ENCODE assay signal across 10 mouse cellular contexts in the genomic region with DNA sequence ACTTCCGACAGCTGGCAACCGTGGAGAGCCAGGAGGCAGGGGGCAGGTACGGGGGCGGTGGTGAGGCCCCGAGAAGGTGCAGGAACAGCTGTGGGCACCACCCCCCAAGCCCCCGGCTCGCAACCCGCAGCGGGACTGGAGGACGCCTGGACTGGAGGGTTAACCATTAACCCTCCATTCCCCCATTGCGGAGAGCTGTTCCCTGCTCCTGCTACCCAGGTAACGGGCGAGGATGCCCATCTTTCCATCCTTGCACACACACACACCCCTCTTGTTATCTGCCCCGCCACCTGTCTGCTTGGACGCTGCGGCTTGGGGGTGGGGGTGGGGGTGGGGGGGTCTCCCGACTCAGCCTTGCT. TPM values are rescaled to one million over a fixed set of nuclear protein-coding genes. Genes with fewer than 3 reads are reported as not detected.
DNase-seq lines count a peak whose midpoint lies in the region; ATAC-seq and TF ChIP-seq lines count a peak whose summit lies in the region.
"Had no signal": no experiment of that assay in that cellular context is flagged by ENCODE, and none has a peak within 500 bp of the region (broad histone marks: within the 10 kb centered on the region; RNA-seq: fewer than 3 reads in every experiment).

No protein-coding gene starts in this region.

- no peak for TF ChIP-seq CTCF in layer of hippocampus, adult 2 months (conservative IDR thresholded peaks at IDR 0.05)
- TF ChIP-seq CTCF in thymus, adult 2 months (IDR thresholded peaks at IDR 0.05; ENCODE audit: borderline replicate concordance, control insufficient read depth, extremely low read depth, insufficient read depth, low read length, poor library complexity): no peak

- no peak overlapping the region for H3K9ac ChIP-seq in forebrain, embryonic 15.5 days (replicated peaks)
- 0 out of 2 replicates have a peak overlapping the region, but pooled peaks have one; percentile 3 for H3K9ac ChIP-seq in limb, embryonic 12.5 days (replicated peaks)
- peak overlapping the region; percentile 60 for H3K9ac ChIP-seq in neural tube, embryonic 15.5 days (replicated peaks)

- WGBS in forebrain, embryonic 15.5 days: 2% methylated on average over 17 of the region's 17 CpGs
- WGBS in limb, embryonic 12.5 days: 3% methylated on average over 15 of the region's 17 CpGs
- under 1% methylated on average over 17 of the region's 17 CpGs for whole genome bisulfite sequencing in neural tube, embryonic 15.5 days
- 9% methylated on average over 17 of the region's 17 CpGs for WGBS in thymus, adult 2 months

- H3K27ac ChIP-seq in layer of hippocampus, adult 2 months: no peak overlapping the region
- H3K27ac ChIP-seq in forebrain, embryonic 15.5 days (replicated peaks): no peak overlapping the region
- no peak overlapping the region for H3K27ac ChIP-seq in limb, embryonic 12.5 days
- peak overlapping the region; percentile 81 for H3K27ac ChIP-seq in neural tube, embryonic 15.5 days (replicated peaks)
- no peak overlapping the region for H3K27ac ChIP-seq in thymus, adult 2 months (ENCODE audit: control insufficient read depth, insufficient read depth, low read length)

- H3K4me2 ChIP-seq in forebrain, embryonic 15.5 days (replicated peaks): peak overlapping the region; percentile 98
- H3K4me2 ChIP-seq in limb, embryonic 12.5 days: peak overlapping the region; percentile 89
- peak overlapping the region; percentile 84 for H3K4me2 ChIP-seq in neural tube, embryonic 15.5 days

- H3K9me3 ChIP-seq in forebrain, embryonic 15.5 days: no peaks in the 10 kb centered on the region
- no peaks in the 10 kb centered on the region for H3K9me3 ChIP-seq in limb, embryonic 12.5 days
- H3K9me3 ChIP-seq in neural tube, embryonic 15.5 days (replicated peaks): no peaks in the 10 kb centered on the region

- H3K4me1 ChIP-seq in forebrain, embryonic 15.5 days: peaks cover 23% of the 10 kb centered on the region
- peaks cover 21% of the 10 kb centered on the region for H3K4me1 ChIP-seq in limb, embryonic 12.5 days (replicated peaks)
- H3K4me1 ChIP-seq in neural tube, embryonic 15.5 days: peaks cover 25% of the 10 kb centered on the region
- no peaks in the 10 kb centered on the region for H3K4me1 ChIP-seq in thymus, adult 2 months (replicated peaks; ENCODE audit: control insufficient read depth, insufficient read depth, low read length)

- DNase-seq in layer of hippocampus, adult 2 months (ENCODE audit: low spot score in 2 of 2): no peak
- no peak for DNase-seq in layer of hippocampus, adult 18-20 months (ENCODE audit: low spot score in 2 of 2)
- no peak for DNase-seq in right cerebral cortex, postnatal 4 days
- DNase-seq in thymus, adult 2 months: no peak

- ATAC-seq in forebrain, embryonic 15.5 days (replicated peaks): 0 out of 2 replicates have a peak, but pooled peaks have one; percentile 3
- no peak for ATAC-seq in limb, embryonic 12.5 days (ENCODE audit: insufficient number of reproducible peaks, insufficient read depth, low FRiP score, low TSS enrichment, low read depth)
- peak; percentile 4 for ATAC-seq in neural tube, embryonic 15.5 days (ENCODE audit: low FRiP score)
- no peak for ATAC-seq in granulocyte monocyte progenitor cell, adult 5-6 weeks (replicated peaks; ENCODE audit: poor library complexity, severe bottlenecking)

- H3K27me3 ChIP-seq in forebrain, embryonic 15.5 days: peaks cover 51% of the 10 kb centered on the region
- H3K27me3 ChIP-seq in limb, embryonic 12.5 days: peaks cover 80% of the 10 kb centered on the region
- peaks cover 61% of the 10 kb centered on the region for H3K27me3 ChIP-seq in neural tube, embryonic 15.5 days (replicated peaks)
- H3K27me3 ChIP-seq in thymus, adult 2 months (ENCODE audit: control insufficient read depth, insufficient read depth, low read length): peaks cover 28% of the 10 kb centered on the region

- peak overlapping the region; percentile 65 for H3K4me3 ChIP-seq in layer of hippocampus, adult 2 months
- peak overlapping the region; percentile 61 for H3K4me3 ChIP-seq in forebrain, embryonic 15.5 days
- H3K4me3 ChIP-seq in limb, embryonic 12.5 days (replicated peaks): peak overlapping the region; percentile 54
- H3K4me3 ChIP-seq in neural tube, embryonic 15.5 days (replicated peaks): peak overlapping the region; percentile 57
- H3K4me3 ChIP-seq in thymus, adult 2 months (ENCODE audit: control insufficient read depth, insufficient read depth, low read length): no peak overlapping the region

- TF ChIP-seq POLR2A in thymus, adult 2 months (IDR thresholded peaks at IDR 0.05; ENCODE audit: control insufficient read depth, extremely low read depth, insufficient read depth, low read length, poor library complexity): no peak

- H3K36me3 ChIP-seq in forebrain, embryonic 15.5 days: no peaks in the 10 kb centered on the region
- no peaks in the 10 kb centered on the region for H3K36me3 ChIP-seq in limb, embryonic 12.5 days
- no peaks in the 10 kb centered on the region; the same call in 1 of the 2 replicates for H3K36me3 ChIP-seq in neural tube, embryonic 15.5 days
- H3K36me3 ChIP-seq in thymus, adult 2 months (ENCODE audit: control insufficient read depth, insufficient read depth, low read length): no peaks in the 10 kb centered on the region

RNA-seq across cellular contexts. Expression of a gene that starts 1.4 kb away (rescaled TPM):
- total RNA-seq in layer of hippocampus, adult 2 months (2021): 10 to 100 TPM; 25.2 to 27.2 TPM
- 10 to 100 TPM; 21.2 to 23.7 TPM for total RNA-seq in layer of hippocampus, adult 18-20 months (2021)
- 4.3 and 5.3 TPM in 2 replicates for polyA plus RNA-seq in forebrain, embryonic 15.5 days (2015; fragmentation: Nextera tagmentation; extraction: Ambion mirVana)
- polyA plus RNA-seq in limb, embryonic 12.5 days (2016; fragmentation: Nextera tagmentation; extraction: Ambion mirVana): 0.93 and 1.2 TPM in 2 replicates
- 38.1 and 48.0 TPM in 2 replicates for polyA plus RNA-seq in neural tube, embryonic 15.5 days (2015; fragmentation: Nextera tagmentation; extraction: Ambion mirVana)
- polyA plus RNA-seq in thymus, adult 2 months (2012; rRNA removed): 0.03 and 0.15 TPM in 2 replicates
- not detected in 2 replicates for total RNA-seq in granulocyte monocyte progenitor cell, adult 5-6 weeks (2014; fragmentation: Nextera tagmentation)
- not detected in 2 replicates for total RNA-seq in granulocyte monocyte progenitor cell, adult 5-6 weeks (2017)
- total RNA-seq: common myeloid progenitor, adult 5-6 weeks had no signal

RNA-seq across cellular contexts. Expression of a gene that starts 20.7 kb away (rescaled TPM):
- 1 to 10 TPM; 2.4 to 3.2 TPM for total RNA-seq in layer of hippocampus, adult 2 months (2021)
- 1 to 10 TPM; 2.4 to 2.8 TPM for total RNA-seq in layer of hippocampus, adult 18-20 months (2021)
- 16.3 and 18.9 TPM in 2 replicates for polyA plus RNA-seq in forebrain, embryonic 15.5 days (2015; fragmentation: Nextera tagmentation; extraction: Ambion mirVana)
- polyA plus RNA-seq in limb, embryonic 12.5 days (2016; fragmentation: Nextera tagmentation; extraction: Ambion mirVana): 32.7 and 36.6 TPM in 2 replicates
- polyA plus RNA-seq in neural tube, embryonic 15.5 days (2015; fragmentation: Nextera tagmentation; extraction: Ambion mirVana): 8.4 and 14.8 TPM in 2 replicates
- polyA plus RNA-seq in thymus, adult 2 months (2012; rRNA removed): 21.3 and 24.0 TPM in 2 replicates
- total RNA-seq in granulocyte monocyte progenitor cell, adult 5-6 weeks (2014; fragmentation: Nextera tagmentation): 34.5 and 65.8 TPM in 2 replicates
- 12.4 and 15.5 TPM in 2 replicates for total RNA-seq in granulocyte monocyte progenitor cell, adult 5-6 weeks (2017)

RNA-seq across cellular contexts. Expression of a gene that starts 20.8 kb away (rescaled TPM):
- total RNA-seq in layer of hippocampus, adult 2 months (2021): not detected
- total RNA-seq in layer of hippocampus, adult 18-20 months (2021): not detected
- polyA plus RNA-seq in forebrain, embryonic 15.5 days (2015; fragmentation: Nextera tagmentation; extraction: Ambion mirVana): not detected in 2 replicates
- not detected in 2 replicates for polyA plus RNA-seq in limb, embryonic 12.5 days (2016; fragmentation: Nextera tagmentation; extraction: Ambion mirVana)
- polyA plus RNA-seq in neural tube, embryonic 15.5 days (2015; fragmentation: Nextera tagmentation; extraction: Ambion mirVana): 0.13 TPM in 1 of 2 replicates, not detected in the other
- polyA plus RNA-seq in thymus, adult 2 months (2012; rRNA removed): not detected in 2 replicates
- total RNA-seq in granulocyte monocyte progenitor cell, adult 5-6 weeks (2014; fragmentation: Nextera tagmentation): not detected in 2 replicates
- total RNA-seq in granulocyte monocyte progenitor cell, adult 5-6 weeks (2017): not detected in 2 replicates
- total RNA-seq: common myeloid progenitor, adult 5-6 weeks; left cerebral cortex, postnatal 25 days had no signal

RNA-seq across cellular contexts. Expression of a gene that starts 20.9 kb away (rescaled TPM):
- total RNA-seq in layer of hippocampus, adult 2 months (2021): 10 to 100 TPM in 1 of 2 experiments, 1 to 10 TPM in 1; 9.7 to 15.4 TPM
- 10 to 100 TPM; 11.7 to 12.9 TPM for total RNA-seq in layer of hippocampus, adult 18-20 months (2021)
- 30.5 and 34.0 TPM in 2 replicates for polyA plus RNA-seq in forebrain, embryonic 15.5 days (2015; fragmentation: Nextera tagmentation; extraction: Ambion mirVana)
- 35.5 and 42.5 TPM in 2 replicates for polyA plus RNA-seq in limb, embryonic 12.5 days (2016; fragmentation: Nextera tagmentation; extraction: Ambion mirVana)
- polyA plus RNA-seq in neural tube, embryonic 15.5 days (2015; fragmentation: Nextera tagmentation; extraction: Ambion mirVana): 39.6 and 40.0 TPM in 2 replicates
- polyA plus RNA-seq in thymus, adult 2 months (2012; rRNA removed): 35.0 and 35.4 TPM in 2 replicates
- total RNA-seq in granulocyte monocyte progenitor cell, adult 5-6 weeks (2014; fragmentation: Nextera tagmentation): 39.6 and 41.2 TPM in 2 replicates
- 18.2 and 25.2 TPM in 2 replicates for total RNA-seq in granulocyte monocyte progenitor cell, adult 5-6 weeks (2017)

RNA-seq across cellular contexts. Expression of a gene that starts 30.4 kb away (rescaled TPM):
- 10 to 100 TPM; 69.1 to 84.4 TPM for total RNA-seq in layer of hippocampus, adult 2 months (2021)
- 10 to 100 TPM; 82.8 to 87.9 TPM for total RNA-seq in layer of hippocampus, adult 18-20 months (2021)
- 19.2 and 20.9 TPM in 2 replicates for polyA plus RNA-seq in forebrain, embryonic 15.5 days (2015; fragmentation: Nextera tagmentation; extraction: Ambion mirVana)
- polyA plus RNA-seq in limb, embryonic 12.5 days (2016; fragmentation: Nextera tagmentation; extraction: Ambion mirVana): 1.1 and 1.2 TPM in 2 replicates
- polyA plus RNA-seq in neural tube, embryonic 15.5 days (2015; fragmentation: Nextera tagmentation; extraction: Ambion mirVana): 45.1 and 55.0 TPM in 2 replicates
- polyA plus RNA-seq in thymus, adult 2 months (2012; rRNA removed): 3.5 TPM in 2 replicates
- 0.56 TPM in 1 of 2 replicates, not detected in the other for total RNA-seq in granulocyte monocyte progenitor cell, adult 5-6 weeks (2014; fragmentation: Nextera tagmentation)
- 0.43 and 1.8 TPM in 2 replicates for total RNA-seq in granulocyte monocyte progenitor cell, adult 5-6 weeks (2017)
- total RNA-seq: common myeloid progenitor, adult 5-6 weeks had no signal

Comparison
In these comparisons a context has a peak if more than half of its experiments do, and no peak if none do; other contexts are left out.
1. ATAC-seq: peak in forebrain, embryonic 15.5 days (single experiment) and neural tube, embryonic 15.5 days (single experiment); none in limb, embryonic 12.5 days (single experiment) and granulocyte monocyte progenitor cell, adult 5-6 weeks (single experiment).
2. Peak in every context shown above with its lines, with median percentiles within 50 percentile points of each other: H3K4me2 ChIP-seq.